Mouse (Mus musculus) heart, embryonic 10.5 days (tissue): ENCODE measurements at regions not wholly inside any gene's neighbourhood (a gene's known extent, or its start where the extent isn't known, plus 50 kb on each side); places are given as distances from the start of the nearest gene placed in this dataset.

Experiments
- DNase-seq: peaks from one replicate; pipeline ENCODE4 v3.0.0-alpha.2; 2017; ENCODE audit warnings: low spot score
- H3K27ac ChIP-seq: fragments of 300-500 bp; sonication (generic); 2 replicates; pipeline ENCODE4 v1.5.1; 2016; ENCODE audit warnings: mild to moderate bottlenecking
- H3K27me3 ChIP-seq: fragments of 300-500 bp; sonication (generic); 2 replicates; pipeline ENCODE4 v1.6.1; 2016; ENCODE audit warnings: mild to moderate bottlenecking; ENCODE audit not compliant: poor library complexity, insufficient read depth, severe bottlenecking
- H3K36me3 ChIP-seq: fragments of 300-500 bp; sonication (generic); 2 replicates; pipeline ENCODE4 v1.6.1; 2016; ENCODE audit warnings: mild to moderate bottlenecking, moderate library complexity
- H3K4me1 ChIP-seq: fragments of 300-500 bp; sonication (generic); 2 replicates; pipeline ENCODE4 v1.6.1; 2016; ENCODE audit warnings: mild to moderate bottlenecking
- H3K4me3 ChIP-seq: fragments of 300-500 bp; sonication (generic); 2 replicates; pipeline ENCODE4 v1.5.1; 2016; ENCODE audit warnings: mild to moderate bottlenecking, moderate library complexity
- H3K9me3 ChIP-seq: fragments of 300-500 bp; sonication (generic); 2 replicates; pipeline ENCODE4 v1.6.1; 2016; ENCODE audit warnings: mild to moderate bottlenecking, moderate library complexity
- WGBS: fragments of 180-500 bp; shearing (Covaris S2); methylation state at CpG from one replicate; pipeline ENCODE4 v1.1.7; 2016; 5-methylcytosine and 5-hydroxymethylcytosine counted together

- Histone ChIP-seq H3K9me3 (no peaks in the 10 kb centered on the region), H3K36me3 (no peaks in the 10 kb centered on the region), H3K27me3 (no peaks in the 10 kb centered on the region), H3K27ac (no peak overlapping the region), H3K4me3 (no peak overlapping the region), H3K4me1 (no peaks in the 10 kb centered on the region)
- DNase-seq: no peak
Observed at GRCm38 (mm10) chr6:36058206-36058605, 329.7 kb upstream of the Chrm2 start.

GRCm38 (mm10) chr6:36060411-36060810 lies 327.5 kb upstream of the Chrm2 start:
- no peak overlapping the region for H3K27ac ChIP-seq
- H3K27me3 ChIP-seq: no peaks in the 10 kb centered on the region
- no peaks in the 10 kb centered on the region for H3K9me3 ChIP-seq
- no peaks in the 10 kb centered on the region for H3K36me3 ChIP-seq
- no peak overlapping the region for H3K4me3 ChIP-seq
- 80% methylated on average over 1 of the region's 1 CpGs for WGBS
- DNase-seq: no peak
- H3K4me1 ChIP-seq: no peaks in the 10 kb centered on the region

GRCm38 (mm10) chr6:36064919-36065318 lies 323.0 kb upstream of the Chrm2 start:
- H3K36me3 ChIP-seq: no peaks in the 10 kb centered on the region
- no peaks in the 10 kb centered on the region for H3K27me3 ChIP-seq
- DNase-seq: no peak
- WGBS: 83% methylated on average over 1 of the region's 1 CpGs
- H3K27ac ChIP-seq: no peak overlapping the region
- H3K9me3 ChIP-seq: no peaks in the 10 kb centered on the region
- no peak overlapping the region for H3K4me3 ChIP-seq
- no peaks in the 10 kb centered on the region for H3K4me1 ChIP-seq

GRCm38 (mm10) chr6:36068690-36069089 lies 319.2 kb upstream of the Chrm2 start:
- Histone ChIP-seq H3K4me3 (no peak overlapping the region), H3K27me3 (no peaks in the 10 kb centered on the region), H3K9me3 (no peaks in the 10 kb centered on the region), H3K4me1 (no peaks in the 10 kb centered on the region), H3K27ac (no peak overlapping the region), H3K36me3 (no peaks in the 10 kb centered on the region)
- 54% methylated on average over 2 of the region's 2 CpGs for WGBS
- no peak for DNase-seq

GRCm38 (mm10) chr6:36079559-36079958 lies 308.3 kb upstream of the Chrm2 start:
- no peak for DNase-seq
- H3K36me3 ChIP-seq: no peaks in the 10 kb centered on the region
- no peaks in the 10 kb centered on the region for H3K4me1 ChIP-seq
- H3K27me3 ChIP-seq: no peaks in the 10 kb centered on the region
- H3K27ac ChIP-seq: no peak overlapping the region
- WGBS: 77% methylated on average over 5 of the region's 5 CpGs
- H3K9me3 ChIP-seq: no peaks in the 10 kb centered on the region
- no peak overlapping the region for H3K4me3 ChIP-seq

- H3K27ac ChIP-seq: no peak overlapping the region
- no peak for DNase-seq
- no peaks in the 10 kb centered on the region for H3K36me3 ChIP-seq
- WGBS: 93% methylated on average over 2 of the region's 2 CpGs
- H3K4me3 ChIP-seq: no peak overlapping the region
- H3K27me3 ChIP-seq: no peaks in the 10 kb centered on the region
- no peaks in the 10 kb centered on the region for H3K4me1 ChIP-seq
- no peaks in the 10 kb centered on the region for H3K9me3 ChIP-seq
Observed at GRCm38 (mm10) chr6:36093584-36093983, 294.3 kb upstream of the Chrm2 start.

GRCm38 (mm10) chr6:36094075-36094474 lies 293.8 kb upstream of the Chrm2 start:
- Histone ChIP-seq H3K4me3 (no peak overlapping the region), H3K4me1 (no peaks in the 10 kb centered on the region), H3K9me3 (no peaks in the 10 kb centered on the region), H3K27me3 (no peaks in the 10 kb centered on the region), H3K27ac (no peak overlapping the region), H3K36me3 (no peaks in the 10 kb centered on the region)
- DNase-seq: no peak
- WGBS: 86% methylated on average over 1 of the region's 1 CpGs

GRCm38 (mm10) chr6:36097391-36097790 lies 290.5 kb upstream of the Chrm2 start:
- H3K4me1 ChIP-seq: no peaks in the 10 kb centered on the region
- H3K36me3 ChIP-seq: no peaks in the 10 kb centered on the region
- H3K4me3 ChIP-seq: no peak overlapping the region
- H3K27me3 ChIP-seq: no peaks in the 10 kb centered on the region
- DNase-seq: no peak
- no peak overlapping the region for H3K27ac ChIP-seq
- 79% methylated on average over 2 of the region's 2 CpGs for WGBS
- H3K9me3 ChIP-seq: no peaks in the 10 kb centered on the region

- no peaks in the 10 kb centered on the region for H3K36me3 ChIP-seq
- no peaks in the 10 kb centered on the region for H3K4me1 ChIP-seq
- no peak for DNase-seq
- H3K4me3 ChIP-seq: no peak overlapping the region
- H3K27ac ChIP-seq: no peak overlapping the region
- no peaks in the 10 kb centered on the region for H3K9me3 ChIP-seq
- no peaks in the 10 kb centered on the region for H3K27me3 ChIP-seq
- 72% methylated on average over 4 of the region's 4 CpGs for WGBS
Observed at GRCm38 (mm10) chr6:36098179-36098578, 289.7 kb upstream of the Chrm2 start.

GRCm38 (mm10) chr6:36108830-36109229 lies 279.1 kb upstream of the Chrm2 start:
- Histone ChIP-seq H3K4me3 (no peak overlapping the region), H3K9me3 (no peaks in the 10 kb centered on the region), H3K27ac (no peak overlapping the region), H3K36me3 (no peaks in the 10 kb centered on the region), H3K4me1 (peaks cover 5% of the 10 kb centered on the region; the same call in 1 of the 2 replicates), H3K27me3 (no peaks in the 10 kb centered on the region)
- WGBS: 9% methylated on average over 1 of the region's 1 CpGs
- peak; percentile 75 for DNase-seq

GRCm38 (mm10) chr6:36137223-36137622 lies 250.7 kb upstream of the Chrm2 start:
- no peaks in the 10 kb centered on the region for H3K4me1 ChIP-seq
- no peaks in the 10 kb centered on the region for H3K36me3 ChIP-seq
- no peak for DNase-seq
- H3K27me3 ChIP-seq: no peaks in the 10 kb centered on the region
- H3K9me3 ChIP-seq: no peaks in the 10 kb centered on the region
- no peak overlapping the region for H3K4me3 ChIP-seq
- WGBS: 82% methylated on average over 1 of the region's 1 CpGs
- no peak overlapping the region for H3K27ac ChIP-seq

GRCm38 (mm10) chr6:36147267-36147666 lies 240.6 kb upstream of the Chrm2 start:
- Histone ChIP-seq H3K27me3 (no peaks in the 10 kb centered on the region), H3K4me3 (no peak overlapping the region), H3K27ac (no peak overlapping the region), H3K9me3 (no peaks in the 10 kb centered on the region), H3K36me3 (no peaks in the 10 kb centered on the region), H3K4me1 (no peaks in the 10 kb centered on the region)
- no peak for DNase-seq
- WGBS: 79% methylated on average over 1 of the region's 1 CpGs

GRCm38 (mm10) chr6:36174514-36174913 lies 213.4 kb upstream of the Chrm2 start:
- no peaks in the 10 kb centered on the region for H3K9me3 ChIP-seq
- DNase-seq: no peak
- no peaks in the 10 kb centered on the region for H3K36me3 ChIP-seq
- H3K27ac ChIP-seq: no peak overlapping the region
- no peaks in the 10 kb centered on the region for H3K27me3 ChIP-seq
- H3K4me3 ChIP-seq: no peak overlapping the region
- no peaks in the 10 kb centered on the region for H3K4me1 ChIP-seq

- Histone ChIP-seq H3K36me3 (no peaks in the 10 kb centered on the region), H3K4me3 (no peak overlapping the region), H3K27me3 (no peaks in the 10 kb centered on the region), H3K27ac (no peak overlapping the region), H3K4me1 (no peaks in the 10 kb centered on the region), H3K9me3 (no peaks in the 10 kb centered on the region)
- WGBS: 87% methylated on average over 3 of the region's 3 CpGs
- DNase-seq: no peak
Observed at GRCm38 (mm10) chr6:36175112-36175511, 212.8 kb upstream of the Chrm2 start.
